ENCODE assay signal across 24 mouse cellular contexts in the genomic region with DNA sequence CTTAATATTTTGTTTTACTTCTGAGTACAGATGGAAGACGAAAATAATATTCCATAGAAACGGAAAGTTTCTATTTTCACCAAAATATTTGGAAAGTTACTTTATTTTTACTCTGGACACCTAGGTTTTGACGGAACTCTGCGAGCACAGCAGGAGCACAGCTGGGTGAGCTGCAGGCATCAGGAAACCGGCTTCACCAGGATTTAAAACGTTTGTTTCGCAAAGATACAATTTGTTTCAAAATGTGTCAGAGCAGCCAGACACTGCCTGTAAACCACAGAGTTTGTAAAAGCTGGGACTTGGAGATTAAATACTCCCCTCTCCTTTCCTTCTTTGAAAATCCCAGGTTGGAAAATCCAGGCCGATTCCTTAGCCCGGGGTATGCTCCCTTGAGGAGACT. TPM values are rescaled to one million over a fixed set of nuclear protein-coding genes. Genes with fewer than 3 reads are reported as not detected.
DNase-seq lines count a peak whose midpoint lies in the region; ATAC-seq lines count a peak whose summit lies in the region.
"Had no signal": no experiment of that assay in that cellular context is flagged by ENCODE, and none has a peak within 500 bp of the region (broad histone marks: within the 10 kb centered on the region; RNA-seq: fewer than 3 reads in every experiment).

No protein-coding gene starts in this region.

- H3K27me3 ChIP-seq in intestine, embryonic 14.5 days (replicated peaks; ENCODE audit: control insufficient read depth, insufficient read depth, low read length) = no peaks in the 10 kb centered on the region
- H3K27me3 ChIP-seq in intestine, embryonic 16.5 days (replicated peaks; ENCODE audit: control insufficient read depth, insufficient read depth, low read length) = no peaks in the 10 kb centered on the region
- no peaks in the 10 kb centered on the region for H3K27me3 ChIP-seq in stomach, embryonic 16.5 days (ENCODE audit: control insufficient read depth, insufficient read depth, low read length)
- H3K27me3 ChIP-seq: embryonic facial prominence, embryonic 13.5 days; embryonic facial prominence, embryonic 15.5 days; forebrain, embryonic 12.5 days had no signal

- ATAC-seq in intestine, embryonic 14.5 days (replicated peaks; ENCODE audit: low FRiP score, low TSS enrichment, low read depth) = no peak
- no peak for ATAC-seq in intestine, embryonic 16.5 days
- ATAC-seq in stomach, embryonic 16.5 days (ENCODE audit: insufficient read depth, low FRiP score) = no peak
- ATAC-seq: forebrain, embryonic 14.5 days; forebrain, embryonic 16.5 days had no signal

- no peaks in the 10 kb centered on the region for H3K36me3 ChIP-seq in intestine, embryonic 14.5 days (ENCODE audit: control insufficient read depth, insufficient read depth, low read length)
- no peaks in the 10 kb centered on the region for H3K36me3 ChIP-seq in intestine, embryonic 16.5 days (ENCODE audit: control insufficient read depth, insufficient read depth, low read length)
- no peaks in the 10 kb centered on the region; the same call in 1 of the 2 replicates for H3K36me3 ChIP-seq in stomach, embryonic 16.5 days (ENCODE audit: control insufficient read depth, insufficient read depth, low read length)
- H3K36me3 ChIP-seq: embryonic facial prominence, embryonic 13.5 days; embryonic facial prominence, embryonic 15.5 days; forebrain, embryonic 12.5 days had no signal

- no peak overlapping the region for H3K4me2 ChIP-seq in intestine, embryonic 14.5 days (ENCODE audit: low read length)
- no peak overlapping the region for H3K4me2 ChIP-seq in intestine, embryonic 16.5 days (ENCODE audit: low read depth, low read length)
- no peak overlapping the region for H3K4me2 ChIP-seq in stomach, embryonic 16.5 days (ENCODE audit: low read depth, low read length)
- H3K4me2 ChIP-seq: embryonic facial prominence, embryonic 13.5 days; embryonic facial prominence, embryonic 15.5 days; forebrain, embryonic 12.5 days had no signal

- H3K4me1 ChIP-seq in intestine, embryonic 14.5 days (replicated peaks; ENCODE audit: control insufficient read depth, insufficient read depth, low read length) = no peaks in the 10 kb centered on the region
- H3K4me1 ChIP-seq in intestine, embryonic 16.5 days (ENCODE audit: control insufficient read depth, insufficient read depth, low read length) = no peaks in the 10 kb centered on the region
- H3K4me1 ChIP-seq in stomach, embryonic 16.5 days (ENCODE audit: control insufficient read depth, insufficient read depth, low read length) = no peaks in the 10 kb centered on the region
- H3K4me1 ChIP-seq: embryonic facial prominence, embryonic 13.5 days; embryonic facial prominence, embryonic 15.5 days; forebrain, embryonic 10.5 days; forebrain, embryonic 12.5 days had no signal

- H3K9me3 ChIP-seq in intestine, embryonic 14.5 days (ENCODE audit: control insufficient read depth, low read length) = 0 out of 2 replicates have a peak, but pooled peaks cover 3% of the 10 kb centered on the region
- H3K9me3 ChIP-seq in intestine, embryonic 16.5 days (ENCODE audit: control insufficient read depth, low read length) = no peaks in the 10 kb centered on the region
- H3K9me3 ChIP-seq in stomach, embryonic 16.5 days (replicated peaks; ENCODE audit: control insufficient read depth, low read length) = peaks cover 3% of the 10 kb centered on the region; the same call in 1 of the 2 replicates
- H3K9me3 ChIP-seq: embryonic facial prominence, embryonic 13.5 days; embryonic facial prominence, embryonic 15.5 days had no signal

- 33% methylated on average over 9 of the region's 9 CpGs for WGBS in intestine, embryonic 14.5 days
- WGBS in intestine, embryonic 16.5 days = 45% methylated on average over 9 of the region's 9 CpGs
- 38% methylated on average over 9 of the region's 9 CpGs for WGBS in stomach, embryonic 16.5 days

- DNase-seq in intestine, embryonic 14.5 days (ENCODE audit: low spot score) = no peak
- peak; percentile 62 for DNase-seq in testis, postnatal 14 days (ENCODE audit: low spot score)
- no peak for DNase-seq in testis, postnatal 10 days (ENCODE audit: low spot score)
- DNase-seq in heart, adult 18-20 months = no peak
- DNase-seq: adrenal gland, adult 2 months; adrenal gland, postnatal 10 days; adrenal gland, postnatal 25 days; cerebellum, adult 11 months; cerebellum, adult 18-20 months; cerebellum, adult 8-10 months; cerebellum, adult 9-11 months; cerebellum, postnatal 14 days; cerebellum, postnatal 36 days; embryo, embryonic 11 days had no signal

- peak overlapping the region; percentile 69 for H3K27ac ChIP-seq in intestine, embryonic 14.5 days (ENCODE audit: low read depth)
- H3K27ac ChIP-seq in intestine, embryonic 16.5 days (ENCODE audit: low read length) = no peak overlapping the region
- H3K27ac ChIP-seq in stomach, embryonic 16.5 days (ENCODE audit: low read length) = peak overlapping the region; percentile 64
- H3K27ac ChIP-seq: embryonic facial prominence, embryonic 13.5 days; embryonic facial prominence, embryonic 15.5 days; forebrain, embryonic 10.5 days; forebrain, embryonic 12.5 days had no signal

- no peak overlapping the region for H3K4me3 ChIP-seq in intestine, embryonic 14.5 days (ENCODE audit: low read depth, low read length)
- no peak overlapping the region for H3K4me3 ChIP-seq in intestine, embryonic 16.5 days (ENCODE audit: low read length)
- no peak overlapping the region for H3K4me3 ChIP-seq in stomach, embryonic 16.5 days (replicated peaks; ENCODE audit: low read length)
- H3K4me3 ChIP-seq: embryonic facial prominence, embryonic 13.5 days; embryonic facial prominence, embryonic 15.5 days; erythroblast, embryonic 14.5 days; forebrain, embryonic 10.5 days; forebrain, embryonic 12.5 days had no signal

- H3K9ac ChIP-seq in intestine, embryonic 14.5 days (ENCODE audit: low read length) = no peak overlapping the region
- H3K9ac ChIP-seq in intestine, embryonic 16.5 days (ENCODE audit: low read depth, low read length) = no peak overlapping the region
- H3K9ac ChIP-seq in stomach, embryonic 16.5 days (ENCODE audit: low read length) = no peak overlapping the region
- H3K9ac ChIP-seq: embryonic facial prominence, embryonic 13.5 days; embryonic facial prominence, embryonic 15.5 days; forebrain, embryonic 12.5 days had no signal

RNA-seq across cellular contexts. Expression of a gene that starts 53.9 kb away (rescaled TPM):
- 39.1 and 43.3 TPM in 2 replicates for polyA plus RNA-seq in intestine, embryonic 14.5 days (2014; fragmentation: Nextera tagmentation; extraction: Ambion mirVana)
- 19.9 and 20.3 TPM in 2 replicates for polyA plus RNA-seq in intestine, embryonic 16.5 days (2015; fragmentation: Nextera tagmentation; extraction: Ambion mirVana)
- 60.9 and 70.2 TPM in 2 replicates for polyA plus RNA-seq in stomach, embryonic 16.5 days (2015; fragmentation: Nextera tagmentation; extraction: Ambion mirVana)
- total RNA-seq in heart, adult 18-20 months (2021) = 10 to 100 TPM; 10.3 to 13.0 TPM
- total RNA-seq: common myeloid progenitor, adult 5-6 weeks had no signal
